Mouse (Mus musculus): Measurements from ENCODE around the gene Olfr974.
"Not testable (repeated sequence)": the region's sequence is repeated elsewhere in the genome, so short reads cannot be mapped to it uniquely, and the experiment has no call there.

Olfr974 gene

DNA sequence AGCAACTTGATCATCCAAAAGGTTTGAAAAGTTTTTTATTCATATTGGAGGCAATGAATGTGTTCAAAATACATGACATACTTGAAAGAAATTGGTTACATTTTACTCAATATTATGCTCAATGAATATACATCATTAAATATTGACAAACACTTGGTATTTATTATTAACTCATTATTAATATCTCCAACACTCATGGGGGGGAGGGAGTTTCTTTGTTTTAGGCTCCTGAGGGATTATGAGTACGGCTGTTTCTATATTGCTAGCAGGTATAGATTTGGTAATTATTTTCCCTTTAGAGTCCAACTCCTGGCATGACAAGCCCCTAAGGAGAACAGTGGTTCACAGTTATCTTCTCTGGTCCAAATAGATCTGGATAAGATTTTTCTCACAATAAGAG is at the start of gene Olfr974:
TSS of gene Olfr974 (plus strand) at position 301 of the 400 bp plus-strand sequence.
- no peak for DNase-seq

DNA sequence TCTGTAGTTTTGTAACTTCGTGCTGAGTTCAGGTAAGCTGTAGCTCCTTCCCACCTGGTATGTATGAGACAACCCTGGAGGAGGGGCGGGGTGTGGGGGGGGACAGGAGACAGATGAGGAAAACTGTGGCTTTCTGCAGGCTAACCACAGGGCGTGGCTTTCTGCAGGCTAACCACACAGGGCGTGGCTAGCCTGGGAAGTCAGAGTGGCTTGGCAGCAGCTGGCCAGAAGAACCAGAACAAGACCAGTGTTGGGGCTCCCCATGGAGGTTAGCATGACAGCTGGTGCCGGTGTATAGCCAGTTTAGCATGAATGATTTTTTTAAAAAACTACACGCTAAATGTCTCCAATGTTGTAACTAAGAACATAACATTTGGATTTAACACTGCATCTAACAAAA is 32.2 kb upstream of the Olfr974 start:
- DNase-seq = no peak

DNA sequence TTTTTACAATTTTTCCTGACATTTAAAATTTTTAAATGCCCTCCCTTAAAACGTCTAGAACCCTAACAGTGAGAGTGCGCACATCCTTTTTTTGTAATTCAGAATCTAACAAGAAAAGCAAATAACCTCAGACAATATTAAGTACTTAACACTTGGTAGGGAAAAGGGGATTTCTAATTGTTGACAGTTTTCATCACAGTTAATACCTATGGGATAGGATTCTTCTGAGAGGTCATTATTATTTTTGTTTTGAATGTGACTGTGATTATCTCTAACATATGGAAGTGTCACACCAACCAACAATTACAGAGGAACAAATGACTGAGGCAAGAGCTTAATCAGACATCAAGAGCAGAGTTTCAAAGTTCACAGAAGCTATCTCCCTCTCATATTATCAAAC is 30.3 kb upstream of the Olfr974 start, which contains the start of gene Olfr229:
TSS of gene Olfr229 (plus strand) at position 301 of the 400 bp plus-strand sequence.
- no peak for DNase-seq

DNA sequence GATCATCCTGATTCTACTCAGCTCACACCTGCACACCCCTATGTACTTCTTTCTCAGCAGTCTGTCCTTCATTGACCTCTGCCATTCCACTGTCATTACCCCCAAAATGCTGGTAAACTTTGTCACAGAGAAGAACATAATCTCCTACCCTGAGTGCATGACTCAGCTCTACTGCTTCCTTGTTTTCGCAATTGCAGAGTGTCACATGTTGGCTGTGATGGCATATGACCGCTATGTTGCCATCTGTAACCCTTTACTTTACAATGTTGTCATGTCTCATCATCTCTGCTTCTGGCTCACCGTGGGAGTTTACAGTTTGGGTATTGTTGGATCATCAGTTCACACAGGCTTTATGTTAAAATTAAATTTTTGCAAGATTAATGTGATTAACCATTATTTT is 27.4 kb upstream of the Olfr974 start:
- DNase-seq = peak; percentile 28

DNA sequence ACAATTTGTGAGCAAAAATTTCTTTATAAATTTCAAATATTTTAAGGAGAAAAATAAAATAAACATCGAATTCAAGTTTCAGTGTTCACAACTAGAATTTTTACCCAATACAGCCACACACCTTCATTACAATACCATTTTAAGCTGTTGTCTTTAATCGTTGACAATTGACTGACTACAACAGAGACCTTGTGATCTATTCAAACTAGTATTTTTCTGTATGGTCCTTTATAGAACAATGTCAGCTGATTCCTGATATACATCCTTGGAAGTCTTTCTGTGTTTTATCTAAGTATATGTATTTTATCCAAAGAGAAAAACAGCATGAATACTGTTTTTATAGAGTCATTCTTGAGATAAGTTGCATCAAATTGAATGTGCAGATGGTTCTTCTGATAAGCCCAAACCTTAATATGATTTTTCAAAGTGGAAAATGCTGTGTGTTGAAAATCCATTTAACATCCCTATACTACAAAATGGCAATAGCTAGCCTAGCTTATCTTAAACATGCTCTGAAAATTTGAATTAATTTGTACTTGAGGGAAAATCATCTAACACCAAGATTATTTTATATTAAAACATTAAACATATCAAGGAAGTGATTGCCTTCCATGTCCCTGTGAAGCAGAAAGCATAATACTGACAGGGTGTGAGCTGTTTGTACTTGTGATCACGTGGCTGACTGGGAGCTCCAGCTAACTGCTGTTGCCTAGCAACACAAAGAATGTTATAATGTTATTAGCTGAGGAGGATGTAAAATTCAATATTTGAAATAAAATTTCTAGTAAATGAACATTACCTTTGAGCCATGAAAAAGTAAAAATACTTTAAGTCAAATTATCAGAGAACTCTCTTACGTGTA is 9.1 kb upstream of the Olfr974 start:
- not testable (repeated sequence) for DNase-seq

DNA sequence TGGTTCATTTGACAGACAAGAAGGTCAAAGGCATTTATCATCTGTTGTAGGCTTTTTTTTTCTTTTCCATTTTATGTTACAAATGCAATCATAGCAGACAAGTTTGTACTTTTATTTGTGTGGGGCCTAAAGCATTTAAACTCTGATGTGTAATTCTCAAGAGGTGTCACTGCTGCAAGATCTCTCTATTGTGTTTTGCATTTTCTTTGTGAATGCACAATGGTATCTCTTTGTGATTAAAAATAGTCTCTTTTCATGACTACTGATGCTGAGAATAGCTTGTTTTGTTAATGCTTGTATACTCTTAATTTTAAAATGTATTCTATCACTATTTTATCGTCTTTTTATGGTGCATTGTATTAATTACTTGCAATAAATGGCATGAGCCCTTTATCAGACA is 8.5 kb upstream of the Olfr974 start:
- DNase-seq = not testable (repeated sequence)

DNA sequence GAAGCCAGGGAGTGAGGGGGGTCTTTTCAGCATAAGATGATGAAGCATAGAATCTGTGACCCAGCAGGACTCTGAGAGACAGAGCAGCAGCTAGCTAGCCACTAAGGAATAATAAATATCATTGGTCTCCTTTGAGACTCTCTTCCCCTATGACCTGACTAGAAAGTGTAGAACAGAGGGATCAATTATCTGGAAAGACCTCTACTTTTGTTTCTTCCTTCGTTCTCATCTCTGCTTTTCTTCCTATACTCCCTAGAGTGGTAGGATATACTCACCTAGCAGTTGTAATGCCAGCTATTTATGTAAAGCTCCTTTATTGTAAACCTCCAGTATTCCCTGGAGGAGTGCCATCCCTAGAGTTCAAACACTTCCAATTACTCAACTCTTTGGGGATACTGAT is 14.6 kb downstream of the Olfr974 start, which contains the start of gene Olfr975:
TSS of gene Olfr975 (minus strand) at position 101 of the 400 bp plus-strand sequence.
- DNase-seq = no peak

DNA sequence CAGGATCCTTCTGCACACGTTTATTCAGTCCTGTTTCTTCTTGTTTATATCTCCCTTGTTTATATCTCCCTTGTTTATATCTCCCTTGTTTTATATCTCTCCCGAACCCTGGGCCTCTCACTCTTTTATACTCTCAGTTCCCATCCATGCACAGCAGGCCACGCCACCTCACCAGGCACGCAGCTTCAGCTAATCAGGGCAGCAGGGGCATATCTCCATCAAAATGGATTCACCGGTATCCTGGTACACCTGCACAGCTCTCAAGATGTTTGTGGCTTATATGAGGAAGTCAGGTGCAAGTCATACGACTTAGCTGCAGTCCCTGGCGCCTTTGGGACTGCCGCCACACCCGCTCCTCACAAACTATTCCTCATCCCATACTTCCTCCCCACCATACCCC is 23.7 kb downstream of the Olfr974 start, which contains the start of gene Olfr976:
TSS of gene Olfr976 (minus strand) at position 101 of the 400 bp plus-strand sequence.
- not testable (repeated sequence) for DNase-seq

DNA sequence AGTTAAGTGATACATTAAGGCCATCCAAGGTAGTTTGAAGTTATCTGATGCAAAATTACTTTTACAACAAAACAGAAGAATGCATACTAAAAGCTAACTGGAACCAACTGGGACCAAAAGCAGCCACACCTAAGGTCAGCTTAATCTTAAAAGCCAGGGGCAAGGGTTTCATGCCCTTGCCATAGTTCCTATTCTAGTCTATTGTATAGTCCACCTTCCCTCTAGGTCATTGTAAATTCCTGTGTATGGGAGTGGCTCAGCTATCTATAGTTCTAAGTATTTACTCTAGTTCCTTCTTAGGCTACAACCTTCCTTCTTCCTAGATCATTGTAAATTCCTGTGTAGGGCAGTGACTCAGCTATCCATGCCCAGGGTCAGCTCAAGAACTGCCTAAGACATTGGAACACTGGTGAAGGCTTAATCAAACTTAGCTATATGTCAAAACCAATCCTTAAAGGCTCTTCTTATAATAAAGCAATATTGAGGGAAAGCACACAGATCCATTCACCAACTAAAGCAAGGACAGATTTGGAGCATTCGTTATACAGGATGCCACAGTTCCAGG is 39.4 kb downstream of the Olfr974 start:
- not testable (repeated sequence) for DNase-seq

DNA sequence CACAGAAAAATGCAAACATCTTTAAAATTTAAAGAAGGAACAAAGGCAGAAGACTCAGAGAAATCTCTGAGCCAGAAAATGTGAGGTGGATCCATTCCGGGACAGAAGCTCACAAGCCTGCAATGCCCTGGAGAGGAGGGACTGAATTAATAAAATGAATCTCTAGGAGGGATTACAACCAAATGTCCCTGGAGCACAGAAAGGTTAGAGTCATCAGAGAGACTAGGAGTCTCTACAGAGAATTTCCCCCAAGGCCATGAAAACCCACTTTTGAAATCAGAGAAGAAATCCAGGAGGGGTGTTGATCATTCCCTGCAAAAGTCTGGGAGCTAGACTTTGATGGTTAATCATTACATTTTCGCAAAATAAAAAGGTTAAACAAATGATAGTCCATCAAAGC is 54.5 kb downstream of the Olfr974 start, which contains the start of gene Olfr978:
TSS of gene Olfr978 (plus strand) at position 301 of the 400 bp plus-strand sequence.
- no peak for DNase-seq
